Mouse (Mus musculus): Measurements from ENCODE around the gene Zswim3. TPM values are rescaled to one million over a fixed set of nuclear protein-coding genes. Genes with fewer than 3 reads are reported as not detected.
"Not testable (repeated sequence)": the region's sequence is repeated elsewhere in the genome, so short reads cannot be mapped to it uniquely, and the experiment has no call there.

Zswim3 gene
- polyA plus RNA-seq, 1 experiment from 2014 or later: 7.2 TPM

DNA sequence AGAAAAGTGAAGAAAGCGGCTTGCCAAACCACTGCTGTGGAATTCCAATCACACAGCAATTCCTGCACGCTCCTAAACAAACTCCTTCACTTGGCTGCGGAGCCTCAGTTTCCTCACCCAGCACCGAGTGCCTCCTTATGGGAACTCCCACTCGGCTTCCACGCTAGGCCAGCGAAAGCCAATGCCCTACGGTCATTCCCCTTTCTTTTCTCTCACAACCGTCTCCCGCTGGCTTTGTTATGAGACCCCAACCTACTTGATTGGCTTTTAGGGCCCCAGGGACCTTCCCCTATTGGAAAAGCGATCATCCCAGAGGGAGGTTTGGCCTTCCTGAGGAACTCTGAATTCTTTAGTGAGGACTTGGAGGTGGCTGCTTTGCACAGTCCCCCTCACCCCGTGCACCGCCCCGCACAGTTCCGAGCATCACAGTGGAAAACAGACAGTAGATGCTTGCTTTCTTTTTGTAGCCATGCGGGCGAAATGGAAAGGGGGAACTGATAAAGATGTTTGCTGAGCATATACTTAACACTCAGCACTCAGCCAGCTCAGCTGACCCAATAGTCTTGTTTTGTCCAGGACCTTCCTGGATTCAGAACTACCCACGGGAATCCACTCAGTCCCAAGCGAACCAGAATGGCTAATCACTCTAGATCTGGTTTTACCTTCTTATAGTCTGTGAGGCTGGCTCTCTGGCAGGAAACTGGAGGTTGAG, 53.1 kb downstream of the Zswim3 start:
- H3K27me3 ChIP-seq (ENCODE audit: control insufficient read depth, insufficient read depth, low read length): peaks cover 44% of the 10 kb centered on the region

DNA sequence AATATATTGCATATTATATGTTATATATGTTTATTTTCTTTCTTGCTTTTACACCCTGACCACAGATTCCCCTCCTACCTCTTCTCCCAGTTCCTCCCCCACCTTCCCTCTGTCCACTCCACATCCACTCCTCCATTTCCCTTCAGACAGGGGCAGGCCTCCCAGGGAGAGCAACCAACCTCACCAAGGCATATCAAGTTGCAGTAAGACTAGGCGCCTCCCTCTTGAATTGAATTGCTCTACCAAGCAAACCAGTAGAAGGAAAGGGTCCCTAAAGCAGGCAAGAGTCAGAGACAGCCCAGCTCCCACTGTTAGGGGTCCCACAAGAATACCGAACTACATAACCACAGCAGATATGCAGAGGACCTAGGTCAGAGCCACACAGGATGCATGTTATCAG, 54.3 kb downstream of the Zswim3 start:
- H3K9me3 ChIP-seq (replicated peaks; ENCODE audit: control insufficient read depth, low read length): no peaks in the 10 kb centered on the region
- no peak for ATAC-seq (replicated peaks; ENCODE audit: insufficient number of reproducible peaks, low FRiP score, low TSS enrichment)
- H3K4me2 ChIP-seq: no peak overlapping the region
- H3K27ac ChIP-seq (ENCODE audit: low read depth, low read length): no peak overlapping the region
- H3K27me3 ChIP-seq (ENCODE audit: control insufficient read depth, insufficient read depth, low read length): peaks cover 44% of the 10 kb centered on the region
- H3K4me3 ChIP-seq (ENCODE audit: low read depth, low read length): no peak overlapping the region
- peaks cover 19% of the 10 kb centered on the region for H3K4me1 ChIP-seq (ENCODE audit: control insufficient read depth, insufficient read depth, low read length)
- no peaks in the 10 kb centered on the region for H3K36me3 ChIP-seq (ENCODE audit: control insufficient read depth, insufficient read depth, low read length)
- H3K9ac ChIP-seq (ENCODE audit: low read depth, low read length): no peak overlapping the region
- 29% methylated on average over 2 of the region's 2 CpGs for WGBS (ENCODE audit: insufficient replicate concordance)

More for the DNA sequence above, 53.1 kb downstream of the Zswim3 start:
- Histone ChIP-seq H3K4me1 (ENCODE audit: control insufficient read depth, insufficient read depth, low read length) (peaks cover 19% of the 10 kb centered on the region), H3K9ac (ENCODE audit: low read depth, low read length) (no peak overlapping the region), H3K36me3 (ENCODE audit: control insufficient read depth, insufficient read depth, low read length) (no peaks in the 10 kb centered on the region), H3K27ac (ENCODE audit: low read depth, low read length) (no peak overlapping the region), H3K9me3 (replicated peaks; ENCODE audit: control insufficient read depth, low read length) (no peaks in the 10 kb centered on the region), H3K4me2 (peak overlapping the region; percentile 96), H3K4me3 (ENCODE audit: low read depth, low read length) (peak overlapping the region; percentile 48)
- 4% methylated on average over 19 of the region's 19 CpGs for WGBS (ENCODE audit: insufficient replicate concordance)
- ATAC-seq (replicated peaks; ENCODE audit: insufficient number of reproducible peaks, low FRiP score, low TSS enrichment): no peak

DNA sequence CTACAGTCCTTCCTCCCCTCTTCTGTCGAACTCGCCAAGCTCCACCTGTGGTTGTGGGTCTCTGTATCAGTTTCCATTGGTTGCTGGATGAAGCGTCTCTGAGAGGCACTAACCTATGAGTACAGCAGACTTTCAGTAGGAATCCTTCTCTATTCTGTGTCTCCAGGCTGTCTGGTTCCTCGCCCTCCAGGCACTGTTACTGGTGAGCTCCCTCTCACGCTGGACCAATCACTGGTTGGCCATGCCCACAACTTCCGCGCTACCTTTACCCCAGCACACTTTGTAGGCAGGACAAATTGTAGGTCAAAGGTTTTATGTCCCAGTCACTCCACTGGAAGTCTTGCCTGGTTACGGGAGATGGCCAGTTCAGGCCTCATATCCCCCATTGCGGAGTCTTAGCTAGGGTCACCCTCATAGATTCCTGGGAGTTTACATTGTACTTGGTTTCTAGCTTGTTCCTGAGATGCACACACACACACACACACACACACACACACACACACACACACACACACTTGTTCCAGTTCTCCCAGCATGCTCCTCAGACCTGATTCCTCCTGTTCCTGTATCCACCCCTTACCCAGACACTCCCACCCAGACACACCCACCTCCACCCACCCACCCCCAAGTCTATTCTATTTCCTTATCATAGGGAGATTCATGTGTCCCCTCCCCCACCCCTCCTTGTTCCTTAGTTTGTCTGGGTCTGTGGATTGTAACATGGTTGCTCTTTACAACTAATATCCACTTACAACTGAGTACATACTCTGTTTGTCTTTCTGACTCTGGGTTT, 54.9 kb downstream of the Zswim3 start:
- Histone ChIP-seq H3K27me3 (ENCODE audit: control insufficient read depth, insufficient read depth, low read length) (peaks cover 40% of the 10 kb centered on the region), H3K9me3 (replicated peaks; ENCODE audit: control insufficient read depth, low read length) (no peaks in the 10 kb centered on the region), H3K27ac (ENCODE audit: low read depth, low read length) (no peak overlapping the region), H3K4me2 (no peak overlapping the region), H3K4me1 (ENCODE audit: control insufficient read depth, insufficient read depth, low read length) (peaks cover 19% of the 10 kb centered on the region), H3K36me3 (ENCODE audit: control insufficient read depth, insufficient read depth, low read length) (no peaks in the 10 kb centered on the region), H3K4me3 (ENCODE audit: low read depth, low read length) (no peak overlapping the region), H3K9ac (ENCODE audit: low read depth, low read length) (no peak overlapping the region)
- WGBS (ENCODE audit: insufficient replicate concordance): 49% methylated on average over 9 of the region's 9 CpGs
- ATAC-seq (replicated peaks; ENCODE audit: insufficient number of reproducible peaks, low FRiP score, low TSS enrichment): no peak

DNA sequence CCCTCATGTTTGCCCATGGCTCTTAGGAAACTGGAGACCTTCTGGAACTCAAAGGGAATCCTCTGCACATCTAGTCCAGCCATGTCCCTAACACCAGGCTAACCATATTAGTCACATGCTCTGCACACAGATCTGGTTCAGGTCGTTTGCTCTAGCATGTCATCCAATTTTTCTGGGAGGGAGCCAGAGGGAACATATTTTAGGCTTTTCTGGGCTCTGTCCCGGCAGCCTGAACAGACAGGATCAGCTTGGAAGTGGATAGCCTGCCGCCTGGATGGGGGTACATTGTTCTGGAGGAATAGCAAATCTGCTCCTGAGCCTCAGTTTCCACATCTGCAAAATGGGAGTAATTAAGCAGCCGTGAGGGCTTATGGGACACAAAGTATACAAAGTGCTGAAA, 56.2 kb downstream of the Zswim3 start:
- ATAC-seq (replicated peaks; ENCODE audit: insufficient number of reproducible peaks, low FRiP score, low TSS enrichment): no peak
- Histone ChIP-seq H3K9ac (ENCODE audit: low read depth, low read length) (no peak overlapping the region), H3K27me3 (ENCODE audit: control insufficient read depth, insufficient read depth, low read length) (peaks cover 31% of the 10 kb centered on the region), H3K27ac (ENCODE audit: low read depth, low read length) (no peak overlapping the region), H3K9me3 (replicated peaks; ENCODE audit: control insufficient read depth, low read length) (no peaks in the 10 kb centered on the region), H3K4me3 (ENCODE audit: low read depth, low read length) (no peak overlapping the region), H3K4me1 (ENCODE audit: control insufficient read depth, insufficient read depth, low read length) (peaks cover 19% of the 10 kb centered on the region), H3K4me2 (no peak overlapping the region), H3K36me3 (ENCODE audit: control insufficient read depth, insufficient read depth, low read length) (no peaks in the 10 kb centered on the region)
- WGBS (ENCODE audit: insufficient replicate concordance): 75% methylated on average over 4 of the region's 4 CpGs

DNA sequence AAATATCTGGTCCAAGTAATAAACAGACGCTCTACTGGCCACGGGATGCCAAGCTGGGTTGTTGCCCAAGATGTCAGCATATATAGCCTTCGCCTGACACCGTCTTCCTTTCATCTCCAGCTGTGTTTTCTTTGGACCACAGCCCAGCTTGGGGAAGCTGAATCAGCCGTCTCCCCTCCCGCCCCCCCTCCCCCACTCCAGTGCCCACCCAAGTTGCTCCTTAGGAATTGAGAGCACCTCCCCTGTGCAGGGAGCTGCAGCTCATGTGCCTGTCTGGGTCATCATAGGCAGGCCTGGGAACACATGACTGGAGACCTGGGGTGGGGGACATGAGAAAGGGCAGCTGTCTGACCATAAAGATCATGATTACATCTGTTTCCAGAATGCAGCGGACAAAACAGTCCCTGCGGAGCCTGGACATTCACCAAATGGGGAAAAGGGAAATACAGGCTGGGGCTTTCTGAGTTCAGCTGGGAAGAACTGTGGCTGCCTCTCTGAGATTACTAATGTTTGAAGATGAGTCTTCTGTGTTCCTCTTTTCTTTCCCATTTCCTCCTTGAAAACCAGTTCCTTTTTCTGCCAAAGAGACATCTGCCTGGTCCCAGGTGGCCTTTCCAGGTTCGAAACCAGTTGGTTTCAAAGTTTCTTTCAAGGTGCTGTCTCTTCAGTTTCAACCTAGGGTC, 57.4 kb downstream of the Zswim3 start:
- H3K9ac ChIP-seq (ENCODE audit: low read depth, low read length): no peak overlapping the region
- peak; percentile 56; the same call in 1 of the 2 replicates for ATAC-seq (replicated peaks; ENCODE audit: insufficient number of reproducible peaks, low FRiP score, low TSS enrichment)
- H3K4me3 ChIP-seq (ENCODE audit: low read depth, low read length): no peak overlapping the region
- 0 out of 2 replicates have a peak overlapping the region, but pooled peaks have one; percentile 54 for H3K27ac ChIP-seq (ENCODE audit: low read depth, low read length)
- peaks cover 20% of the 10 kb centered on the region for H3K4me1 ChIP-seq (ENCODE audit: control insufficient read depth, insufficient read depth, low read length)
- 37% methylated on average over 9 of the region's 9 CpGs for WGBS (ENCODE audit: insufficient replicate concordance)
- H3K36me3 ChIP-seq (ENCODE audit: control insufficient read depth, insufficient read depth, low read length): no peaks in the 10 kb centered on the region
- peaks cover 19% of the 10 kb centered on the region for H3K27me3 ChIP-seq (ENCODE audit: control insufficient read depth, insufficient read depth, low read length)
- no peak overlapping the region for H3K4me2 ChIP-seq
- no peaks in the 10 kb centered on the region for H3K9me3 ChIP-seq (replicated peaks; ENCODE audit: control insufficient read depth, low read length)

DNA sequence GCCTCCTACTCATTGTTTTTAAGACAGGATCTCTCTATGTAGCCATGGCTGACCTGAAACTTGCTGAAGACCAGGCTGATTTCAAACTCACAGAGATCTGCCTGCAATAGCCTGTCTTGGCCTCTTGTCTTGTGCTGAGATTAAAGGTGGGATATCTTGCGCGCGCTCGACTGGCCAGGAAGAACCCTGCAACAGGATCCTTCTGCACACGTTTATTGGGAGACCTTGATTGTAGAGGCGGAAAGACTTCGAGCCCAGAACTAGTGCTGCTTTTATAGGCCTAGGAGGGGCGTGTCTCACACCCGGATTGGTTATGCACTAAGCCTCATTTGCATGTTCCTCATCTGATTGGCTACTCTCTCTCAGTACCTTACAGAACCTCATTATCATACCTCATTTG, 58.5 kb downstream of the Zswim3 start:
- H3K4me3 ChIP-seq (ENCODE audit: low read depth, low read length); H3K4me2 ChIP-seq; H3K9me3 ChIP-seq (replicated peaks; ENCODE audit: control insufficient read depth, low read length); H3K36me3 ChIP-seq (ENCODE audit: control insufficient read depth, insufficient read depth, low read length); H3K27ac ChIP-seq (ENCODE audit: low read depth, low read length); H3K9ac ChIP-seq (ENCODE audit: low read depth, low read length); ATAC-seq (replicated peaks; ENCODE audit: insufficient number of reproducible peaks, low FRiP score, low TSS enrichment); H3K27me3 ChIP-seq (ENCODE audit: control insufficient read depth, insufficient read depth, low read length): not testable (repeated sequence)
- H3K4me1 ChIP-seq (ENCODE audit: control insufficient read depth, insufficient read depth, low read length): peaks cover 17% of the 10 kb centered on the region
- WGBS (ENCODE audit: insufficient replicate concordance): 92% methylated on average over 7 of the region's 9 CpGs

DNA sequence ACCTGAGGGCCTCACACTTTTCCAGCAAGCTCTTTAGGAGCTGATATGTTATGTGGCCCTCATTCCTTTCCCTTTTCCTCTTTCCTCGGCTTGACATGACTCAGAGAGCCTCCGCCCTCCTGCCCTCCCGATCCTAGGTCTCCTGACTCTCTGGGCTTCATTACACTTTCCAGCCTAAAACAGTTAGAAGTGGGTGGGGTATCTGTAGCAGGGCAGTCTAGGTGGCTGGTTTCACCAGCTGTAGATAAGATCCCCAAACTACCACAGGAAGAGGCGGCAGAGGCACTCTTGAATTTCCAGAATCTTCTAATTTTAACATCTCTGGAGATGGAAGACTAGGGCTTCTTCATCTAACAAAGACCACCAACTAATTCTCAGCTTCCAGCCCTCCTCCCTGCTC, 59.7 kb downstream of the Zswim3 start:
- Histone ChIP-seq H3K4me2 (no peak overlapping the region), H3K4me1 (ENCODE audit: control insufficient read depth, insufficient read depth, low read length) (peaks cover 12% of the 10 kb centered on the region), H3K36me3 (ENCODE audit: control insufficient read depth, insufficient read depth, low read length) (no peaks in the 10 kb centered on the region), H3K27me3 (ENCODE audit: control insufficient read depth, insufficient read depth, low read length) (no peaks in the 10 kb centered on the region; the same call in 1 of the 2 replicates), H3K4me3 (ENCODE audit: low read depth, low read length) (no peak overlapping the region), H3K9me3 (replicated peaks; ENCODE audit: control insufficient read depth, low read length) (no peaks in the 10 kb centered on the region), H3K9ac (ENCODE audit: low read depth, low read length) (no peak overlapping the region), H3K27ac (ENCODE audit: low read depth, low read length) (no peak overlapping the region)
- WGBS (ENCODE audit: insufficient replicate concordance): 54% methylated on average over 4 of the region's 4 CpGs
- no peak for ATAC-seq (replicated peaks; ENCODE audit: insufficient number of reproducible peaks, low FRiP score, low TSS enrichment)

DNA sequence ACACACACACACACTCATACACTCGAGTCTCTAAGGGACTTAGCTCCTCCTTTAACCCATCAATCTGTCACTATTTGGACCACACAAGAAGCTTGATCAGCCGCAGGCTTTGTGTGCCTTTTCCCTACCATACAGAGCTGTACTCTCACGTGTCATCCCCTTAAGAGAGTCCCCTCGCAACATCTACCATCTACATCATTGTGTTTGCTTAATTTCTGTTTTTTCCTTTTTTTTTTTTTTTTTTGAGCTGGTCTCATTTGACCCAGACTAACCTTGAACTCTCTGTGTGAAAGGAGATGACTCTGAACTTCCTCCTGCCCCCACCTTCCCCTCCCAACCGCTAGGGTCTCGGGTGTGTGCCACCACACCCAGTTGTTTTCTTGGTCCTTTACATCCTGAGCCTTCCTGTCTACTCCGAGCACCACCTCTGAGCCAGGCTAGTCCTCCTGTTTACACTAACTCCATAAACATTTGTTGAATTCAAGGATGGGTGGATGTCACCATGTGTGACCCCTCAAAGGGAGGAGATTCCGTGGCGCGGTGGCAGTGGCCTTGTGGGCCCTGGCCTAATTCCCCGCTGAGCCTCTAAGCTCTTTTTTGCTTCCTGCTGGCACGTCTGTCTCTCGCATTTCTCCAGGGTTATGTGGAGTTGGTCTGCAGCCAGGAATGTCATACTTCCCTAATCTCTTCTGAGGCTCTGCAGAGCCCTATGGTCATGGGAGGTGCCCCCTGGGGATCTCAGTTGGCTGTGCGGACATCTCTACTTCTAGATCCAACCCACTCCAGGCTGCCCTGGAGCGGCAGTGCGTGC, 62.0 kb downstream of the Zswim3 start:
- H3K9me3 ChIP-seq (replicated peaks; ENCODE audit: control insufficient read depth, low read length): no peaks in the 10 kb centered on the region
- peak overlapping the region; percentile 86 for H3K27ac ChIP-seq (ENCODE audit: low read depth, low read length)
- no peak overlapping the region for H3K4me3 ChIP-seq (ENCODE audit: low read depth, low read length)
- peak overlapping the region; percentile 36; the same call in 1 of the 2 replicates for H3K9ac ChIP-seq (ENCODE audit: low read depth, low read length)
- H3K4me1 ChIP-seq (ENCODE audit: control insufficient read depth, insufficient read depth, low read length): peaks cover 10% of the 10 kb centered on the region
- no peak overlapping the region for H3K4me2 ChIP-seq
- peak; percentile 73; the same call in 1 of the 2 replicates for ATAC-seq (replicated peaks; ENCODE audit: insufficient number of reproducible peaks, low FRiP score, low TSS enrichment)
- WGBS (ENCODE audit: insufficient replicate concordance): 34% methylated on average over 16 of the region's 16 CpGs
- no peaks in the 10 kb centered on the region for H3K27me3 ChIP-seq (ENCODE audit: control insufficient read depth, insufficient read depth, low read length)
- H3K36me3 ChIP-seq (ENCODE audit: control insufficient read depth, insufficient read depth, low read length): no peaks in the 10 kb centered on the region

Data from heart, embryonic 11.5 days (tissue).